Mouse (Mus musculus) heart, adult 2 months (tissue): ENCODE results near the gene Fam98b.

ENCODE experiments used
- CTCF ChIP-seq: fragments of 200-600 bp; IDR thresholded peaks from 2 replicates; pipeline ENCODE4 v1.8.1; 2022; ENCODE audit warnings: antibody characterized with exemption, mild to moderate bottlenecking, moderate library complexity
- EP300 ChIP-seq: fragments of 200-500 bp; IDR thresholded peaks from 2 replicates; pipeline ENCODE4 v1.6.1; 2011; ENCODE audit warnings: low read depth, low read length, control low read depth; ENCODE audit not compliant: insufficient read depth
- POLR2A ChIP-seq: fragments of 200-500 bp; IDR thresholded peaks from 2 replicates; pipeline ENCODE4 v1.6.1; 2011; ENCODE audit warnings: mild to moderate bottlenecking, low read depth, low read length, control low read depth; ENCODE audit not compliant: insufficient read depth

- TF ChIP-seq EP300, result no peak
- TF ChIP-seq CTCF, result peak; percentile 74
- peak; percentile 64; the same call in 1 of the 2 replicates for TF ChIP-seq POLR2A
These were observed at the start of gene Fam98b for GRCm38 (mm10) chr2:117249255-117250000.
